Mouse (Mus musculus): ENCODE measurements at regions not wholly inside any gene's neighbourhood (a gene's known extent, or its start where the extent isn't known, plus 50 kb on each side); places are given as distances from the start of the nearest gene placed in this dataset.

DNA sequence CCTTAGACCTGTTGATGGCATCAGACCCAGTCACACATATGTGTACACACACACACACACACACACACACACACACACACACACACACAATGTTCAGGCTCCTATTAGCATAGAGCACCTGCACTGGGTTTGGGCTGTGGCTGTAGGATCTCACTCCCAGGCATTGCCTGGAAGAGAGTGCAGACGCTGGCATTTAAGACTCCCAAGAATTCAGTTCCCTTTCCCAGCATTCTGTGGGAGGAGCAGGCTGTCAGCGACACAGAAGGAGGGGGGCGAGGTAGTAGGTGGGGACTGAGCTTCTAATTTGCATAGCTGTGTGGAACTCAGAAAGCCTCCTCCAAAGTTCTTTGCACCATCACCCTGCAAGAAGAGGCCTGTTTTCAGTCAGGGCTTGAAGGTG is 374.2 kb upstream of the Fam49b start:
- H3K4me3 ChIP-seq: no peak overlapping the region
- peaks cover 9% of the 10 kb centered on the region for H3K4me1 ChIP-seq
- no peak for DNase-seq (ENCODE audit: low spot score)
- H3K27ac ChIP-seq: no peak overlapping the region
- no peaks in the 10 kb centered on the region for H3K36me3 ChIP-seq
- no peaks in the 10 kb centered on the region for H3K9me3 ChIP-seq
- 0% methylated on average over 3 of the region's 3 CpGs for WGBS
- no peaks in the 10 kb centered on the region for H3K27me3 ChIP-seq (ENCODE audit: insufficient read depth, poor library complexity, severe bottlenecking)

DNA sequence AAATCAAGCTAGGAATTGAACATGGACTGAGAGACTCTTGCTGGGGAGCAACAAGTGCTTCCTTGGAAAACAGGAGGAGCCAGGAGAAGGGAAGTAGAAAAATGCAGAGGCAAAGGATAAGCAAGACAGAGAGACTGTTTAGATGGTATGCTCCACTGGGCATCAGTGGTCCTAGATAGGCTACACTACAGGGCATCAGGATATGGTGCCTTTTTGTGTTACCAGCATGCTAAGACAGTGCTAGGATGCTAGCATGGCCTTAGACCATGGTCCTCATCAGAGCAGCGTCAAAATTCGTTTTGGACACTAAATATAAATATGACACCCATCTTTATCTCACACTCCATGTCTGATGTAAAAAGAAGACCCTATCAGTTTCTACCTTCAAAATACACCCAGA is 374.6 kb upstream of the Fam49b start:
- no peaks in the 10 kb centered on the region for H3K9me3 ChIP-seq
- no peak overlapping the region for H3K4me3 ChIP-seq
- WGBS: 82% methylated on average over 2 of the region's 2 CpGs
- no peaks in the 10 kb centered on the region for H3K27me3 ChIP-seq (ENCODE audit: insufficient read depth, poor library complexity, severe bottlenecking)
- no peak for DNase-seq (ENCODE audit: low spot score)
- no peak overlapping the region for H3K27ac ChIP-seq
- no peaks in the 10 kb centered on the region for H3K36me3 ChIP-seq
- peaks cover 9% of the 10 kb centered on the region for H3K4me1 ChIP-seq

DNA sequence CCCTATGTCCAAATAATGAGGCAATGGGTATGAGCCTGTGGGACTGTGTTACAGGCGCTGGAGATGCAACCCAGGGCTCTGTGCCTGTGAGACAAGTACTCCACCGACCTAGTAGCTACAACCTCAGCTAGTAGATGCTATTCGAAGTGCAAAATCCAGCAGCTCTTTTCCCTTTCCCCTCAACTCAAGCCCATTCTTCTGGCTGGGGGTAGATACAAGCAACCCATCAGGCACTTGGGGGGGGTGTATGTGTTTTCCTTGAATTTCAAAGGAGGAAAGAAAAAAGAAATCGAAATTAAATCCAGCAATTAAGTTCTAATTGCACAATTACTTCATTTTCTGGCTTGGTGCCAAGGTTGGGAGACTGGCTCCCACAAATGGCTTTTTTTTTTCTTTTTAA is 372.4 kb upstream of the Gm21798 start:
- H3K9me3 ChIP-seq: no peaks in the 10 kb centered on the region
- H3K4me1 ChIP-seq: no peaks in the 10 kb centered on the region
- H3K36me3 ChIP-seq: no peaks in the 10 kb centered on the region
- no peak for DNase-seq (ENCODE audit: low spot score)
- no peaks in the 10 kb centered on the region for H3K27me3 ChIP-seq (ENCODE audit: insufficient read depth, poor library complexity, severe bottlenecking)
- WGBS: 70% methylated on average over 4 of the region's 4 CpGs
- H3K4me3 ChIP-seq: no peak overlapping the region
- no peak overlapping the region for H3K27ac ChIP-seq

DNA sequence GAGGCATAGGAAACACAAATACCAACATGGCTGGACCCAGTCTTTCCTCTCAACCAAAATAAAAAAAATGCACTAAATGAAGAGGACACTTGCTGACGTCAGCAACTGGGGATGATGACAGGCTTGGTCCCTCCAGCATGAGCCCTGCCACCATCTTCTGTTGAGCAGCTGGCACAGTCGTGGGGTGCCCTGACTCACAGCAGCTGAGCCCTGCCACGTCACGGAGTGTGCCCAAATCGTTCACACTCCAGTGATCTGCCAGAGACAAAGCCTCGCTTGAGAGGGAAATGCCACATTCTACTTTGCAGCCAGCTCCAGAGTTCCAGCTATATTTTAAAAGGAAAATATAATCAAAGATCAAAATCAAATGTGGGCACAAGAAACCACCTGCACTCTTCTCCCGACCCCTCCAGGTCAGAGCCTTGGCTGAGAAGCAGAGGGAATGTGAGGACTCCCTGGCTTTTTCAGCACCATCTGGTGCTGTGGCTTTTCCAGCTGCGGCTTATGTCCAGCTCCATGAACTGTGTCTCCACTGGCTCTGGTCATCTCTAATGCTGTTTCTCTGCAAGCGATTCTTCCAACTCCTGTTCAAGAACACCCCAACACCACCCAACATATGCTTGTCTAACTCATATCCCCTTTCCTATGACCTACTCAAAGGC is 371.0 kb upstream of the Gm21798 start:
- DNase-seq (ENCODE audit: low spot score): no peak
- 84% methylated on average over 9 of the region's 9 CpGs for WGBS
- H3K4me3 ChIP-seq: no peak overlapping the region
- no peaks in the 10 kb centered on the region for H3K36me3 ChIP-seq
- no peaks in the 10 kb centered on the region for H3K9me3 ChIP-seq
- H3K27me3 ChIP-seq (ENCODE audit: insufficient read depth, poor library complexity, severe bottlenecking): no peaks in the 10 kb centered on the region
- H3K4me1 ChIP-seq: no peaks in the 10 kb centered on the region
- H3K27ac ChIP-seq: no peak overlapping the region

DNA sequence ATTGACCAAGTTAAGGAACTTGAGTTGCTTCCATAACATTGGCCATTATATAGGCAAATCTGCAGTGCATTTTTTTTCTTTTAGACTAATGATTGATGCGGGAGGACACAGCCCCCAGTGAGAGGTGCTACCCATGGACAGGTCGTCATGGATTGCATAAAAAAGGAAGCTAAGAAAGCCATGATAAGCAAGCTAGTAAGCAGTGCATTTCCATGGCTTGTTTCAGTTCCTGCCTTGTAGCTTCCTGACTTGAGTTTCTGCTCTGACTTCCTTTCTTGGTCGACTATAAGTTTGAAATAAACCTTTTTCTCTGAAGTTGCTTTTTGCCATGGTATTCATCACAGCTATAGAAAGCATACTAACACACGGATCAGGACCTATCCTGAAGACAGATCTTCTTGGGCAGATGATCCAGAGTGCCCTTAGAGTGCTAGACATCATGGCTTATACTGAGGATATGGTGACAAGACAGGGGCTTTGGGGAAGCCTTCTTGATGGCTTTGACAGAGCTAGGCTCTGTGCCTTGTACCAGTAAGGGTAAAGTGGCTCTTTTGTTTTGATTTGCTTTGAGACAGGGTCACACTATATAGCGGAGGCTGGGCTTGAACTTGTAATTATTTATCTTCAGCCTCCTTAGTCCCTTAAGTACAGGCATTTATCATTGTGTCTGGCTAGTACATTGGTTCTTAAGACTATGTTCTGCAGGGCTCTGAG is 370.1 kb upstream of the Gm21798 start:
- Histone ChIP-seq H3K4me1 (no peaks in the 10 kb centered on the region), H3K4me3 (no peak overlapping the region), H3K27me3 (ENCODE audit: insufficient read depth, poor library complexity, severe bottlenecking) (no peaks in the 10 kb centered on the region), H3K27ac (no peak overlapping the region), H3K9me3 (no peaks in the 10 kb centered on the region), H3K36me3 (no peaks in the 10 kb centered on the region)
- no peak for DNase-seq (ENCODE audit: low spot score)
- WGBS: 68% methylated on average over 5 of the region's 5 CpGs

DNA sequence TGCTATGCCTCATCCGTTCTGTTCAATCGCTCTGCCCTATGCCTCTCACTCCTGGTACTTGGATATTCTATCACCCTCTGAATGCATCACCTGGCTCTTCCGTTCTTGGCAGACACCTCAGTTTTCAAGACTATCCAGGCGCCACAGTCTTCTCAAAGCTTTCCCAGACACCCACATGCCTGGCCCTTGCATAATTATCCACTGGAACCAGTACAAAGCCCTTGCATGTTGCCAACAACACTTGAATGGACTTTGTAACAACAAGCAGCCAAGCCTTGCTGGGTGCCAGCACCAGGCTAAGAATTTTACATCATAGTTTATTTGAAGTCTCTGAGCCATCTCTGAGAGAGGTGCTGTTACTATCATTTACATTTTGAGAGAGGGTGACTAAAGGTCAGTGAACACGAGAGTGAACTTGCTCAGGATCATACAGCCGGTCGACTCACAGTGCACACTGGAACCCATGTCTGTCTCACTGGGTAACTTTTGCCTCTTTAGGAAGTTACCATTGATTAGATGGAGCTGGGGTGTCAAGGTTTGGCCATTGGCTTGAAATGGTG is 368.8 kb upstream of the Gm21798 start:
- DNase-seq (ENCODE audit: low spot score): no peak
- Histone ChIP-seq H3K9me3 (no peaks in the 10 kb centered on the region), H3K27me3 (ENCODE audit: insufficient read depth, poor library complexity, severe bottlenecking) (no peaks in the 10 kb centered on the region), H3K27ac (no peak overlapping the region), H3K4me3 (no peak overlapping the region), H3K4me1 (no peaks in the 10 kb centered on the region), H3K36me3 (no peaks in the 10 kb centered on the region)
- 86% methylated on average over 7 of the region's 7 CpGs for WGBS

DNA sequence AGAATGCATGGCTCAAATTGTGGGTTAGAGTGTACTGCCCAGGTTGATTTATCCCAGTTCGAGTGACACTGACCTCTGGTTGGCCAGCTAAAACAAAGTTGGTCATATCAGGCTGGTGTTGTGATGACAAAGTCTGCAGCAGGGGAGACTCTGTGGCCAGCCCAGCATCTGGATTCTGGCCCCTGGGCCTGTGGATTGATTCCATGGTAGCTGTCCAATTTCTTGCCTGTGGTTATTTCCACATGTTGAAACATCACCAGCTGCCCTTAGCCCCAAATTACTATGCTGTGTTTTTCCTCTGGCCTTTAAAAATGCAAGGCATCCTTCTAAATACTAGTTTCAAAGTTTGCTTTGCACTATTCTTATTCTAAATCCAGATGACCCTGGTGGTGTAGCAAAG is 346.8 kb upstream of the Gm21798 start:
- WGBS: 80% methylated on average over 1 of the region's 1 CpGs
- Histone ChIP-seq H3K4me3 (no peak overlapping the region), H3K9me3 (no peaks in the 10 kb centered on the region), H3K27me3 (ENCODE audit: insufficient read depth, poor library complexity, severe bottlenecking) (no peaks in the 10 kb centered on the region), H3K36me3 (no peaks in the 10 kb centered on the region), H3K4me1 (no peaks in the 10 kb centered on the region), H3K27ac (no peak overlapping the region)
- DNase-seq (ENCODE audit: low spot score): no peak

DNA sequence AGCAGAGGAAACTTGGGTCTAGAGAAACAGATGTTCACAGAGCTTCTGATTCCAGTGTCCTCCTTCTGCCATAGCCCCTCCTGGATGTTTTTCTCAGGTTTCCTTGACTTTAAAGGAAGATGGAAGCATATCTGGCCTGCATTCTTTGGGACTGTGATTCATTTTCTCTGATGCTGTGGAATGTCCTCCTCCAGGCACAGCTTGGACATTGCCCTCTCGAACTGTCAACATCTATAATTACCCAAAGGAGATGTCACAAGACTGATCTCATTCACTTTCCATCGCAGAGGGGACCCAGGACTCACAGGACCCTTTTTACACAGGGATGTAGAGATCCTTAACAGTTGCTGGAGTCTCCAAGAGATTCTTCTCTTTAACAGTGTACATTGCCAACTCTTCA is 345.9 kb upstream of the Gm21798 start:
- Histone ChIP-seq H3K27me3 (ENCODE audit: insufficient read depth, poor library complexity, severe bottlenecking) (no peaks in the 10 kb centered on the region), H3K4me3 (no peak overlapping the region), H3K36me3 (no peaks in the 10 kb centered on the region), H3K4me1 (no peaks in the 10 kb centered on the region), H3K9me3 (no peaks in the 10 kb centered on the region), H3K27ac (no peak overlapping the region)
- 44% methylated on average over 2 of the region's 2 CpGs for WGBS
- no peak for DNase-seq (ENCODE audit: low spot score)

DNA sequence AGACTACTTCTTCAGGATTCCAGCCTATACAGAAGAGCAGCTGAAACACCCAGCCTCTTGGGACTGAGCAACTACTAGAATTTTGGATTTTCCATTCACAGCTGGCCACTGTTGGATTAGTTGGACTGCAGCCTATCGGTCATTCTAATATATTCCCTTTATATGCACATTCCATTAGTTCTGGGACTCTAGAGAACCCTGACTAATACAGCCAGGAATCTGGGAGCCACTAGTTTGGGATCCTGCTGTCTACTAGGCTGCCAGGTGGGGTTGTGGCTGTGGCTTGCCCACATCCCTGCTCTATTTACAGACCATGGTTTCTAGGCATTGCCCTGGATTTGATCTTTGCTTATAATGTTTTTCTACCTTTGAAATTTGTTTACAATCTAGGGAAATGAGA is 343.3 kb upstream of the Gm21798 start:
- 83% methylated on average over 1 of the region's 1 CpGs for WGBS
- H3K9me3 ChIP-seq: no peaks in the 10 kb centered on the region
- H3K27ac ChIP-seq: no peak overlapping the region
- no peaks in the 10 kb centered on the region for H3K4me1 ChIP-seq
- DNase-seq (ENCODE audit: low spot score): no peak
- H3K36me3 ChIP-seq: no peaks in the 10 kb centered on the region
- H3K4me3 ChIP-seq: no peak overlapping the region
- H3K27me3 ChIP-seq (ENCODE audit: insufficient read depth, poor library complexity, severe bottlenecking): no peaks in the 10 kb centered on the region

DNA sequence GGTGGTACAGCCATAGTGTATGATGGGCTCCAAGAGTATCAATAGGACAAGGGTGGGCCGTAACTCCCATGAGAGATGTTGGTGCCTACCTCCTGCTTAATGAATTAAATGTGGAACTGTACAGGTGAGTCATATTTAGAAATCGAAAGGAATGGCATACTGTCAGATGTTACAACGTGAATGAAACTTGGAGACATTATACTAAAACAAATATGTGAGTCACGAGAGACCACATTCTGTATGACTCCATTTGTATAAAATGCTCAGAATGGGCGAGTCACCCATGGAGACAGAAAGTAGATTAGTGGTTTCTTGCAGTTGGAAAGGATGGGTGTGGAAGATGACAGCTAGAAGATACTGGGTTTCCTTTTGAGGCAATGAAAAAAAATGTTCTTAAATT is 340.4 kb upstream of the Gm21798 start:
- DNase-seq (ENCODE audit: low spot score): no peak
- no peak overlapping the region for H3K4me3 ChIP-seq
- H3K4me1 ChIP-seq: no peaks in the 10 kb centered on the region
- no peaks in the 10 kb centered on the region for H3K27me3 ChIP-seq (ENCODE audit: insufficient read depth, poor library complexity, severe bottlenecking)
- H3K27ac ChIP-seq: no peak overlapping the region
- no peaks in the 10 kb centered on the region for H3K36me3 ChIP-seq
- no peaks in the 10 kb centered on the region for H3K9me3 ChIP-seq
- 82% methylated on average over 5 of the region's 5 CpGs for WGBS

DNA sequence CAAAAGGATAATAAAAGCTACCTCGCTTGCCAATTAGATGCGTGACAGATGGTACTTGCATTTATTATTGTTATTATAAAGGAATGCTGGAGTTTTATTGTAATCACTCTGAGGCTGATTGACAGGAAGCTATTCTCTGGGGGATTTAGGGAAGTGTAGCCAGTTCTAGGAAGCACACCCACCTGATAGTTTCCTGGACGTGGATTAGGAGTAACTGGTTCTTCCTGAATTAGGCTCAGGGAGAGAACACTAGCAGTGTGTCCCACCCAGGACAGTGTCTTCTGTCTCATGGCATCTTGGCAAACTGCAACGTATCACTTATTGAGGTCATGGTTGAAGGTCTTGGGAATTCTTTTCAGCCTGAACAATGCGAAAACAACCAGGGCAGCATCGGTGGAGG is 336.9 kb upstream of the Gm21798 start:
- H3K27me3 ChIP-seq (ENCODE audit: insufficient read depth, poor library complexity, severe bottlenecking): no peaks in the 10 kb centered on the region
- no peak for DNase-seq (ENCODE audit: low spot score)
- no peak overlapping the region for H3K27ac ChIP-seq
- H3K4me1 ChIP-seq: no peaks in the 10 kb centered on the region
- no peaks in the 10 kb centered on the region for H3K36me3 ChIP-seq
- H3K4me3 ChIP-seq: no peak overlapping the region
- H3K9me3 ChIP-seq: no peaks in the 10 kb centered on the region
- 73% methylated on average over 6 of the region's 6 CpGs for WGBS

DNA sequence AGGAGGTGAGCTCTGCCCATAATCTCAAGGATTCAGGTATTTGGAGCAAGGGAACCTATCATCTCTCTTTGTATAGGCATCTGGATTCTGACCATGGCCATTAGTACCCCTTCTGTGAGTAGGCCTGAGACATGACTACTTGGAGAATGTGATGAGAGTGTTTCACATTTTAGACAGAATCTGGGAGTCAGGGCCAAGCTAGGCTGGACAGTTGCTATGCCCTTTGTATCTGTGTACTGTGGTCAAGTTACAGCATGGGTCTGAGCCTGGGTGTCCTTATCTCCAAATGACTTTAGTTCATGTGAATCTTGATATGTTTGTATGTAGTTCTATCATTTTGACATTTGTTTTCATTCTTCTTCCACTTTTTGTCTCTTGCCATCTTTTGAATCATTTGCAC is 336.3 kb upstream of the Gm21798 start:
- Histone ChIP-seq H3K36me3 (no peaks in the 10 kb centered on the region), H3K27ac (no peak overlapping the region), H3K9me3 (no peaks in the 10 kb centered on the region), H3K4me3 (no peak overlapping the region), H3K27me3 (ENCODE audit: insufficient read depth, poor library complexity, severe bottlenecking) (no peaks in the 10 kb centered on the region), H3K4me1 (no peaks in the 10 kb centered on the region)
- DNase-seq (ENCODE audit: low spot score): no peak

DNA sequence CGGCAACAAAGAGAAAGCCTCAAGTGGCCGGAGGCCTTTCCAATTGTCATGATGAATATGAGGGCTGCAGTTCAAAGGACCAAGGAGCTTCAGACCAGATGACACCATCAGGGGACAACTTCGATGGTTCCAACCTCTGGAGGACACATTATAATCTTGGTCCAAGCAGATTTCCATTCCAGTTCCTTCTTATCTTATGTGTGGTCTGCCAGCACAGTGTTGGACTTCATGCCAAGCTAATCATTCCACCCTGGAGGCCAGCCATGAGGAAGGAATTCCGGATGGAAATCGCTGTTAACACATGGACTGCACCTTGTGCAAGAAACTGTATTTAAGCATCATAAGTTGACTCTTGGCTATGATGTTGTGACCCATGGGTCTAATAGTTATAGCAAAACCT is 334.5 kb upstream of the Gm21798 start:
- no peaks in the 10 kb centered on the region for H3K4me1 ChIP-seq
- H3K4me3 ChIP-seq: no peak overlapping the region
- no peak for DNase-seq (ENCODE audit: low spot score)
- H3K36me3 ChIP-seq: no peaks in the 10 kb centered on the region
- no peaks in the 10 kb centered on the region for H3K9me3 ChIP-seq
- H3K27ac ChIP-seq: no peak overlapping the region
- no peaks in the 10 kb centered on the region for H3K27me3 ChIP-seq (ENCODE audit: insufficient read depth, poor library complexity, severe bottlenecking)
- 78% methylated on average over 5 of the region's 5 CpGs for WGBS

DNA sequence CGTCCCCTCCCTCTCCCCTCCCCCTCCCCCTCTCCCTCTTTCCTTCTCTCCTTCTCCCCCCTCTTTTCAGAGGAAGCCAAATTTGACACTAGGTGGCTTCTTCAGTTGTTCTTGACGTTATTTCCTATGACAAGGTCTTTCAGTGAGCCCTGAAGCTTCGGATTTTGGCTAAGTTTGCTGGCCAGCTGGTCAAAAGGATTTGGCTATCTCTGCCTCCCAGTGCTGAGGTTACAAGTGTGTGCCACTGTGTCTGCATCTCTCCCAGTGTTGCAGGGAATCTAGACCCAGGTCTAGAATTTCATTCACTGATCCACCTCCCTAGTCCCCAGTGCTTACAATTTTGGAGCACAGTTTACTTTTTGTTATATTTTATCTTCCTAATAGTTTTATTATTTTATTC is 329.7 kb upstream of the Gm21798 start:
- H3K27ac ChIP-seq: no peak overlapping the region
- no peaks in the 10 kb centered on the region for H3K27me3 ChIP-seq (ENCODE audit: insufficient read depth, poor library complexity, severe bottlenecking)
- DNase-seq (ENCODE audit: low spot score): no peak
- no peaks in the 10 kb centered on the region for H3K4me1 ChIP-seq
- no peak overlapping the region for H3K4me3 ChIP-seq
- H3K36me3 ChIP-seq: no peaks in the 10 kb centered on the region
- H3K9me3 ChIP-seq: no peaks in the 10 kb centered on the region
- WGBS: 17% methylated on average over 2 of the region's 3 CpGs

Measured in heart, embryonic 10.5 days (tissue).